Mouse (Mus musculus): ENCODE data around the gene Gm4567. TPM values are rescaled to one million over a fixed set of nuclear protein-coding genes. Genes with fewer than 3 reads are reported as not detected.
"Not testable (repeated sequence)": the region's sequence is repeated elsewhere in the genome, so short reads cannot be mapped to it uniquely, and the experiment has no call there.

Gm4567 gene
- not detected in 2 replicates for polyA plus RNA-seq (2014; fragmentation: Nextera tagmentation; extraction: Ambion mirVana)

DNA sequence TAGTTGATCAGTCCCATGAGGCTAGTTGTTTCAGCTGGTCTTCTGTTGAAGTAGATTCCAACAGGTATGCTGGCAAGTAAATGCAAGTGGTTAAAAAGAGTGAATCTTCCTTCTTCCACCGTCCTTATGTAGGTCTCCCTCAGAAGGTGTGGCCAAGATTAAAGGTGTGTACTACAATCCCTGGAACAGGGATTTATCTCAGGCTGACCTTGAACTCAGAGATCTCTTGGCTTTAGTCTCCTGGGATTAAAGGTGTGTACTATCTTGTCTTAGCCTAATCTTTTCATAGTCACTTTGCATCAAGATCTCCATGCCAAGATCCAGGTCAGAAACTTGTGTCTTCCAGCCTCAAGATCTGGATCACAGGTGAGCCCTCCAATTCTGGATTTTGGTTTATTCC lies at the start of gene Gm4567:
Gm4567 (minus strand) TSS at position 101 of the 400 bp plus-strand sequence.
- H3K9me3 ChIP-seq (replicated peaks; ENCODE audit: control insufficient read depth, low read length); H3K4me1 ChIP-seq (ENCODE audit: control insufficient read depth, insufficient read depth, low read length); ATAC-seq (replicated peaks; ENCODE audit: insufficient number of reproducible peaks, low FRiP score, low TSS enrichment, low read depth); H3K9ac ChIP-seq (replicated peaks; ENCODE audit: low read length); H3K4me2 ChIP-seq (ENCODE audit: low read depth, low read length); H3K4me3 ChIP-seq (ENCODE audit: low read depth, low read length); H3K27me3 ChIP-seq (ENCODE audit: control insufficient read depth, insufficient read depth, low read length); H3K27ac ChIP-seq (replicated peaks; ENCODE audit: low read depth, low read length); H3K36me3 ChIP-seq (replicated peaks; ENCODE audit: control insufficient read depth, insufficient read depth, low read depth, low read length); DNase-seq (ENCODE audit: low spot score): not testable (repeated sequence)
- no CpG with 5 or more reads among the region's 1 CpGs for WGBS

DNA sequence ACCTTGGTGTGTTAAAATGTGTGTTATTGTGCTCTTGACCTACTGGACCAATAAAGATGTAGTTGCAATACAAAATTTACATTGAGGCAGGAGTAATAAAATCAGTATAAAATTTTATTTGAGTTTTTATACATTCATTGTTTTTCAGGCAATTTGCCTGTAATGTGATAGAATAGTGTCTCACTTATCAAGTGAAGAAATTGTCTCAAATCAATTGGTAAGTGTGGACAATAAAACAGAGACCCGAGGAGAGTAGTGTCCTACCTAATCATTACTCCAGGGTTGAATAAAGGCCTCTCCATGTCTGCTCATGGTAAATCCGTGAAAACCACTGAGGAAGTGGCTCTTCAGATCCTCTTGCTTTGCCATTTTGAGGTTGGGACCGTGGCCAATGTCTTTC lies 41.9 kb upstream of the Gm4567 start, which contains the start of gene Vmn1r157:
Vmn1r157 (plus strand) TSS at position 301 of the 400 bp plus-strand sequence.
- H3K9ac ChIP-seq (replicated peaks; ENCODE audit: low read length); DNase-seq (ENCODE audit: low spot score); H3K4me1 ChIP-seq (ENCODE audit: control insufficient read depth, insufficient read depth, low read length); H3K27ac ChIP-seq (replicated peaks; ENCODE audit: low read depth, low read length); ATAC-seq (replicated peaks; ENCODE audit: insufficient number of reproducible peaks, low FRiP score, low TSS enrichment, low read depth); H3K4me3 ChIP-seq (ENCODE audit: low read depth, low read length); H3K27me3 ChIP-seq (ENCODE audit: control insufficient read depth, insufficient read depth, low read length); H3K36me3 ChIP-seq (replicated peaks; ENCODE audit: control insufficient read depth, insufficient read depth, low read depth, low read length); H3K9me3 ChIP-seq (replicated peaks; ENCODE audit: control insufficient read depth, low read length); H3K4me2 ChIP-seq (ENCODE audit: low read depth, low read length): not testable (repeated sequence)
- 41% methylated on average over 2 of the region's 3 CpGs for WGBS

DNA sequence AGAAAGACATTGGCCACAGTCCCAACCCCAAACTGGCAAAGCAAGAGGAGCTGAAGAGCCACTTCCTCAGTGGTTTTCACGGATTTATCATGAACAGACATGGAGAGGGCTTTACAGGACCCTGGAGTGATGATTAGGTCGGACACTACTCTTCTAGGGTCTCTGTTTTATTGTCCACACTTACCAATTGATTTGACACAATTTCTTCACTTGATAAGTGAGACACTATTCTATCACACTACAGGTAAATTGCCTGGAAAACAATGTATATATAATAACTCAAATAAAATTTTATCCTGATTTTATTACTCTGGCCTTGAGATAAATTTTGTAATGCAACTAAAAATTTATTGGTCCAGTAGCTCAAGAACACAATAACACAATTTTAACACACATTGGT lies 27.3 kb downstream of the Gm4567 start, which contains the start of gene Gm8693:
Gm8693 (minus strand) TSS at position 101 of the 400 bp plus-strand sequence.
- H3K4me2 ChIP-seq (ENCODE audit: low read depth, low read length); H3K36me3 ChIP-seq (replicated peaks; ENCODE audit: control insufficient read depth, insufficient read depth, low read depth, low read length); H3K9ac ChIP-seq (replicated peaks; ENCODE audit: low read length); H3K4me1 ChIP-seq (ENCODE audit: control insufficient read depth, insufficient read depth, low read length); H3K9me3 ChIP-seq (replicated peaks; ENCODE audit: control insufficient read depth, low read length); H3K4me3 ChIP-seq (ENCODE audit: low read depth, low read length); DNase-seq (ENCODE audit: low spot score); H3K27me3 ChIP-seq (ENCODE audit: control insufficient read depth, insufficient read depth, low read length); H3K27ac ChIP-seq (replicated peaks; ENCODE audit: low read depth, low read length); ATAC-seq (replicated peaks; ENCODE audit: insufficient number of reproducible peaks, low FRiP score, low TSS enrichment, low read depth): not testable (repeated sequence)
- WGBS = no CpG with 5 or more reads among the region's 2 CpGs

Other genes with a start within 250 kb of the Gm4567 start
- not detected in 2 replicates for gene Vmn1r151, start 220.0 kb downstream of the Gm4567 start, polyA plus RNA-seq (2014; fragmentation: Nextera tagmentation; extraction: Ambion mirVana)
- not detected in 2 replicates for gene Vmn1r152, start 196.7 kb downstream of the Gm4567 start, polyA plus RNA-seq (2014; fragmentation: Nextera tagmentation; extraction: Ambion mirVana)
- not detected in 2 replicates for gene Gm8677, start 184.8 kb downstream of the Gm4567 start, polyA plus RNA-seq (2014; fragmentation: Nextera tagmentation; extraction: Ambion mirVana)
- not detected in 2 replicates for gene Gm4201, start 154.4 kb downstream of the Gm4567 start, polyA plus RNA-seq (2014; fragmentation: Nextera tagmentation; extraction: Ambion mirVana)
- gene Gm4565, start 131.6 kb downstream of the Gm4567 start, polyA plus RNA-seq (2014; fragmentation: Nextera tagmentation; extraction: Ambion mirVana) = not detected in 2 replicates
- not detected in 2 replicates for gene Vmn1r155, start 61.7 kb downstream of the Gm4567 start, polyA plus RNA-seq (2014; fragmentation: Nextera tagmentation; extraction: Ambion mirVana)
- gene Gm8693, start 27.4 kb downstream of the Gm4567 start, polyA plus RNA-seq (2014; fragmentation: Nextera tagmentation; extraction: Ambion mirVana) = not detected in 2 replicates
- gene Vmn1r157, start 42.0 kb upstream of the Gm4567 start, polyA plus RNA-seq (2014; fragmentation: Nextera tagmentation; extraction: Ambion mirVana) = not detected in 2 replicates
- gene Vmn1r158, start 71.1 kb upstream of the Gm4567 start, polyA plus RNA-seq (2014; fragmentation: Nextera tagmentation; extraction: Ambion mirVana) = not detected in 2 replicates
- gene Vmn1r159, start 123.9 kb upstream of the Gm4567 start, polyA plus RNA-seq (2014; fragmentation: Nextera tagmentation; extraction: Ambion mirVana) = not detected in 2 replicates
- not detected in 2 replicates for gene Vmn1r160, start 151.5 kb upstream of the Gm4567 start, polyA plus RNA-seq (2014; fragmentation: Nextera tagmentation; extraction: Ambion mirVana)

All from embryonic facial prominence, embryonic 11.5 days (tissue).